Mouse (Mus musculus) adrenal gland, postnatal 25 days (tissue): ENCODE data around the gene Grm4. TPM values are rescaled to one million over a fixed set of nuclear protein-coding genes. Genes with fewer than 3 reads are reported as not detected.

ENCODE experiments used
- DNase-seq: peaks from one replicate; pipeline ENCODE4 v3.0.0; 2021; ENCODE audit warnings: mixed read lengths
- total RNA-seq: library from RNA; stranded (reverse); gene quantifications from 2 replicates; pipeline ENCODE4 v1.2.3, GENCODE M21; 2021

Gene Grm4
- total RNA-seq, 1 experiment from 2014 or later = 3.1 TPM

- DNase-seq = no peak
Measured at GRCm38 (mm10) chr17:27488173-27488823, 32.9 kb downstream of the Grm4 start.

- DNase-seq = no peak
Measured at GRCm38 (mm10) chr17:27485940-27486339, 35.3 kb downstream of the Grm4 start.

DNA sequence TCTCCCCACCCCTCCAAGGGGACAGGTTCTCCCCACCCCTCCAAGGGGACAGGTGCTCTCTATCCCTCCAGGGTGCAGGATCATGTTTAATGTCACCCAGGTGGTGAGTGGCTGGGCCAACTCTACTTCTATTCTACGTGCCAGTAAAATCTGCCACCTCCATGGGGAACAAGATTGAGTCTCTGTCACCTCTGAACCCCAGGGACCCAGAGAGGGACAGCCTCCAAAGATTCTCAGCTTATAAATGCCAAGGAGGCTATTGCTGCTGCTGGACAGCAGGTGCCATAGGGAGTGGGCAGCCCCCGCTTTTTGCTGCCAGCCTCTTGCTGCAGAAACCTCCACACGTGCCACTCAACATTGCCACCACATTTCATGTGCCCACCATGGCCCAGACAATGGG is 37.6 kb downstream of the Grm4 start:
- DNase-seq = no peak

DNA sequence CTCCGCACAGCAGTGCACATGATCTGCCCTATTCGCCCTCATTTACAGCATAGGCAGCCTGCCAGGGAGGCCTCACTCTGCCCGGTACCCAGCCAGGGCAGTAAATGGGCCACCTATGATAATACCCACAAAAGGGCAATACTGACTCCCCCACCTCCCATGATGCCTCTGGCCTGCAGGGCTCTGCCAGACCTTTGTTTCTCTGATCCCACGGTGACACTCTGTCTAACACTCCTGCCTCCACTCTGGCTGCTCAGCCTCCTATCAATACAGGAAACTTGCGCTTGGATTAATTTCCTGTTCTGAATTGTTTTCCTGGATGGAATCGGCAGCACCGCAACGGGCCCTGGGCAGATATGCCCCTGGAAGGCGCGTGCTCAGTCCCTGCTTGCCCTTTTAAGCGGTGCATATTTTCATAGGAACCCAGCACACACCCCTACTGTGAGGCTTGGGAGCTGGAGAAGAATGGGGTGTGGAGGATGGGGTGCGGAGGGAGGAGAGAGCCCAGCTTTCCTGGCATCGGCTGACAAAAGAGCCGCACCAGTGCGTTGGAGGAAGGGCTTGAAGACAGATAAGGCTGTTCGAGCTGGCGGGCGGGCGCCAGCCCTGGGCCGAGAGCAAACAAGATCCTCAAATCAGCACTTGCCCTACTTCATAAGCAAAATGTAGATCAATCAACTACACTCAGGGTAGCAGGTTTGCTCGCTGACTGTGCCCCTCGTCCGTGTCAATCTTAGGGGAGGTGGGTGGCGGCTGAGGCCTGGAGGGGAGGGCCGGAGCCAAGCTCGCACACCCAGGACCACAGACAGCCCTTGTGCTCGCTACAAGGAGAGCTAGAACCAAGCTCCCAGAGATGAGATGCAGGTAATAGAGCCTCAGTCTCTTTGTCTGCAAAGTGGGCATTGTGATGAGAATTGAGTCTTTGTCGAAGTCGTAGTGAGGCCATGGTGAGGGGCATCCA is 40.8 kb downstream of the Grm4 start:
- no peak for DNase-seq

- no peak for DNase-seq
Measured at GRCm38 (mm10) chr17:27475650-27476049, 45.6 kb downstream of the Grm4 start.

DNA sequence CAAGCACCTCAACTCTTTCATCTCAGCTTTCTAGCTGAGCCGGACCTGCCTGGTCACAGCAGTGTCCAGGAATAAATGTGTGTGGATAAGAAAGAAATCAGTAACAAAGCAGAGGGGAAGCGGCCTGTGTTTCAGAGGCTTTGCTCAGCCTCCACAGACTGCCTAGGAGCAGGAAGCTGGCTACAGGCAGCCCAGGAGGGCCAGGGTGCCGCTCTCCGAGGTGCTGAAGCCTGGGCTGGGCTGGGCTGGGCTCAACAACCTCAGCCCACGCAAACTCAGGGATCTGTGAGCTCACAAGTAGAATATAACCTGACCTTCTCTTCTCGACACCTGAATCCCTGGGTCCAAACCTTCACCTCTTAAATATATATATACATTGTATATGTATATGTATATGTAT is 54.6 kb downstream of the Grm4 start:
- DNase-seq = peak; percentile 62

DNA sequence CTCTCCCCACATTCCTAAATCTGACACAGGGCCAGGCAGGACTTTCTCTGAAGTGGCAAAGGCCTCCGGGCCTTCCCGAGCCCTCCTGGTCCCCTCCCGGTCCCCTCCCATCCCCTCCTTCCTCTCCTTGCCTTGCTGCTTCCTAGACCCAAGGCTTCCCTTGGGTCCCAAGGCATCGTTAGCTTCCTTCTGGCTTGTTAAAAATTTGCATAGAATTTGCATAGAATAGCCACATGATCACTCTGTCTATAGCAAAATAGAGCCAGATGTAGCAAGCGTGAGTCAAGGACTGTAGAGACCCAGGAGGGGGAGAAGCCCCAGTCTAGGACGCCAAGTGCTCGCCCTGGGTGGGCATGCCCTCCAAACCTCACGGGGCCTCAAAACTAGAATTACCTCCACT is 55.3 kb downstream of the Grm4 start:
- DNase-seq = no peak

GRCm38 (mm10) chr17:27464327-27464962 is 56.8 kb downstream of the Grm4 start:
- no peak for DNase-seq

DNA sequence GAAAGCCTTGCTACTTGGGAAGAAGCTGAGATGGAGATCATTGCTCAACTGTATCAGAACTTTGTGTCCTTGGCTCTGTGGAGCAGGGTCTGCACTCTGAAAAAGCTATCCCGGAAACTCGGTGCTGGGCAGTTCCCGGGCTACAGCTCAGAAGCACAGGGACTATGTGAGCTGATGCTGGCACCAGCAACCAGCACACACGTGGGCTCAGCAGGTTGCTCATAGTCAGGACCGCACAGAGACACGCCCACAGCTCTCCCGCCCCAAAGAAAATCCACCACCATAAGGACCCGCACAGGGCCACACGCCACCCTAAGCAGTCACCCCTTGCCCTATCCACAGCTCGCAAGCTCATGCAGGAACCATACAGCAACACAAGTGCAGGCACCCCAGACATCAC is 61.2 kb downstream of the Grm4 start:
- DNase-seq = no peak

- DNase-seq = no peak
Measured at GRCm38 (mm10) chr17:27459241-27459640, 62.0 kb downstream of the Grm4 start.

- no peak for DNase-seq
Measured at GRCm38 (mm10) chr17:27457863-27458494, 63.2 kb downstream of the Grm4 start.

DNA sequence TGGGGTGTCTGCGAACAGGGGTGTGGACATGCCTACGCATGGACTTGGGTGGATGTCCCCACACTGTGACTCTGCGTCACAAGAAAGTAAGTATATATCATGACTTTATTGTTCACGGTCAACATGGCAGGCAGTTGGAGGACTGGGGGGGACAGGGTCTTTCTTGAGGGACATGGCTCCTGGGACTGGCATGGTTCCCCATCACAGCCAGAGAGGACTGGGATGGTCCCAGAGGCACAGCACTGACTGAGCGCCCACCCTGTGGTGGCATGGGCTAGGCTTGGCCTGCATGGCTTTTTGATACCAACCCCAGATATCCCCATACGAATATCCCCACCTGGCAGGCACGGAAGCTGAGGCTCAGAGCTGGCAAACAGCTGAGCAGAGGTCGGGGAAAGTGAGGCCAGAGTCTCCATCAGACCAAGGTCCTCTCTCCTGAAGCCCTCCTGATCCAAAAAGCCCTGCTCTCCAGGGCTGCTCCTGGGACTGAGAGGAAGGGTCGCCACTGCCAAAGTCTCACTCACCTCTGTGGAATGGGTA is 64.1 kb downstream of the Grm4 start:
- DNase-seq = no peak

- DNase-seq = peak; percentile 11
Measured at GRCm38 (mm10) chr17:27456364-27456763, 64.8 kb downstream of the Grm4 start.

- DNase-seq = no peak
Measured at GRCm38 (mm10) chr17:27455012-27455784, 66.0 kb downstream of the Grm4 start.

- no peak for DNase-seq
Measured at GRCm38 (mm10) chr17:27454396-27454795, 66.8 kb downstream of the Grm4 start.

GRCm38 (mm10) chr17:27453045-27453444 is 68.2 kb downstream of the Grm4 start:
- no peak for DNase-seq

DNA sequence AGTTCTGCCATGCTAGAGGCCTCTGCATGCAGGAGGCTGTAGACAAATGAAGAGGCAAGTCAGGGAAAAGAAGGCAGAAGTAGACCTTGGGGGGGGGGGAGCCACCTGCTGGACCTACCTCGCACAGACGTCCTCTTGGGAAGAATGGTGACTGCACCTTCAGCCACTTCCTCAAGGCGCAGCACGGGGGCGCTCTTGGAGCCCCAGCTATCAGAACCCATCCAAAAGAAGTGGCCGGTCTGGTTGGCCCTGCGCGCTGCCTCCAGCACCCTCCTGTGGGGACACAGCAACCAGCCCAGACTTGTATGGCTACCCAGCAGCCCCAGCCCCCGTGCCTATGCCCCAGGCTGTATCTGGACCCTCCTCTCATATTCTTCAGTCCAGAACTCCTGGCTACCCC is 69.4 kb downstream of the Grm4 start:
- no peak for DNase-seq

DNA sequence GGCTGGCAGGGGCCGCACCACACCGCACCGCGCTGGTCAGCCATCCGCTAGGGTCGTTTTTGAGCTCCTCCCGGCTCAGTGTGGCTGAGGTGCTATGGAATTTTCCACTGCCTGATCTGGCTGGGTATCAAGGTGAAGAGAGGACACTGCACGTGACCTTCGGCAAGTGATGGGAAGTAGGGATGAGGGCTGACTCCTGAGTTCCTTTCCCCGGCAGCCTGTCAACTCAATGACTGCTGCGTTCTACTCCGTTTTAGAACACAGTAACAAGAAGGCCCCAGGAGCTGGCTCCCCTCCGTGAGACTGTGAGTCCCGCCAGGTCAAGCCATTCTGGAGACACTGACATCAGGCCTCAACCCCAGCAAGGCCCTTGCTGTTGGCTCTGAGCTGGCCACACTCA is 70.0 kb downstream of the Grm4 start:
- no peak for DNase-seq

DNA sequence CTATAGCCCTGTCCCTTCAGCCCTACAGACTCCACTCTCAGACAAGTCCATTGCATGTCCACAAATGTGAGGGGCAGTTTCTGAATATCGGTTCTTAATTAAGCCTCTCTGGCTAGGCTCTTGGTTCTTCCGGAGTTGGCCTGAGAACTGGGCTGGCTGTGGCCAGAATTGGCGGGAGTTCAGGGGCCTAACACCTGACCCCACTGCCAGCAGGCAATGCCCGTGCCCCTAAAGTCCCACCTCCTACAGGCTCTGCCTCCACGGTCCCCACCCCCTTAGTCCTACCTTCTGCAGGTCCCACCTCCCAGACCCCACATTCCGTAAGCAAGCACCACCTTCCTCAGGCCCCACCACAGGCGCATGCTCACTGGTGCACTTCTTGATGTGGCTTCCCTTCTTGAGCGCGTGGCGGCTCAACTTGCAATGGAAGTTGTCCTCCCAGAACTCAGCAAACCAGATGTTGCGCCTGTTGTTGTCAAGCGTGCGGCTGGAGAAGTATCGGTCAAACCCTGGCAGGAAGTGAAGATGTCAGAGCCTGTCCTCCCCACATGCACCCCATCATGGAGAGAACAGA is 71.4 kb downstream of the Grm4 start:
- no peak for DNase-seq

DNA sequence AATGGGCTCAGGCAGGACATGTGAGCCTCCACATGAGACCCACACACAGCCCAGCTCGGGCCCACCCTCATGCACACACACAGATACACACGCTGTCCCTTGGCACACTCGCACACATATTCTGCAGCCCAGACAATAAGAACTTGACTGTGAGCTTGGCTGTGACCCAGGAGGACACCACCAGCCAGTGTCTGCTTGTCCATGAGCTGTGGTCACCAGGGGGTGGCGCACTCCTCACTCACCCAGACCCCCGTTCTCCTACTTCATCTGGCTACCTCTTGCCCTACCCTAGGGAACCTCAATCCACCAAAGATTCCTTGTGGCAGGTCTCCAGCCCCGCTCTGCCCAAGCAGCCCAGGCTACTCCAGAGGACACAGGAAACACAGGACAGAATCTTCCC is 72.5 kb downstream of the Grm4 start:
- no peak for DNase-seq
